Mouse (Mus musculus) heart, postnatal 0 days (tissue): ENCODE data around the gene Tril. TPM values are rescaled to one million over a fixed set of nuclear protein-coding genes. Genes with fewer than 3 reads are reported as not detected.

ENCODE experiments used
- ATAC-seq: fragments of 200-750 bp; cut with Nextera tagmentation; 2 replicates; pipeline ENCODE4 v1.8.0; 2017; ENCODE audit warnings: low read depth, moderate number of reproducible peaks, moderate library complexity; ENCODE audit not compliant: insufficient read depth
- DNase-seq: peaks from one replicate; pipeline ENCODE4 v3.0.0-alpha.2; 2016; ENCODE audit warnings: low spot score
- H3K27ac ChIP-seq: fragments of 300-500 bp; sonication (generic); 2 replicates; pipeline ENCODE4 v1.5.1; 2014; ENCODE audit warnings: low read depth, mild to moderate bottlenecking
- H3K27me3 ChIP-seq: fragments of 300-500 bp; sonication (generic); 2 replicates; pipeline ENCODE4 v1.6.1; 2014; ENCODE audit warnings: low read length, mixed read lengths; ENCODE audit not compliant: control insufficient read depth, insufficient read depth
- H3K36me3 ChIP-seq: fragments of 300-500 bp; sonication (generic); replicated peaks from 2 replicates; pipeline ENCODE4 v1.6.1; 2014; ENCODE audit warnings: low read length, mixed read lengths; ENCODE audit not compliant: control insufficient read depth, insufficient read depth
- H3K4me1 ChIP-seq: fragments of 300-500 bp; sonication (generic); 2 replicates; pipeline ENCODE4 v1.6.1; 2014; ENCODE audit warnings: antibody characterized with exemption; ENCODE audit not compliant: control insufficient read depth, insufficient read depth
- H3K4me2 ChIP-seq: fragments of 300-500 bp; sonication (generic); 2 replicates; pipeline ENCODE4 v1.6.1; 2014; ENCODE audit warnings: low read depth, mild to moderate bottlenecking, low read length, moderate library complexity
- H3K4me3 ChIP-seq: fragments of 300-500 bp; sonication (generic); 2 replicates; pipeline ENCODE4 v1.5.1; 2014; ENCODE audit warnings: low read depth, low read length
- H3K9ac ChIP-seq: fragments of 300-500 bp; sonication (generic); replicated peaks from 2 replicates; pipeline ENCODE4 v1.6.1; 2014; ENCODE audit warnings: low read depth, low read length, mixed read lengths
- H3K9me3 ChIP-seq: fragments of 300-500 bp; sonication (generic); replicated peaks from 2 replicates; pipeline ENCODE4 v1.6.1; 2016; ENCODE audit warnings: low read length; ENCODE audit not compliant: control insufficient read depth
- CTCF ChIP-seq: IDR thresholded peaks from 2 replicates; pipeline ENCODE4 v1.5.1; 2016; ENCODE audit warnings: antibody characterized with exemption, control low read depth, low read depth
- EP300 ChIP-seq: IDR thresholded peaks from 2 replicates; pipeline ENCODE4 v1.6.1; 2016; ENCODE audit warnings: antibody characterized with exemption, low read depth
- WGBS: fragments of 180-500 bp; shearing (Covaris S2); extraction: QIAGEN DNeasy Blood & Tissue Kit; methylation state at CpG from one replicate; pipeline ENCODE4 v1.1.7; 2014; 5-methylcytosine and 5-hydroxymethylcytosine counted together
- polyA plus RNA-seq: library from polyadenylated mRNA; unstranded; fragments of >200 nt; fragmentation: Nextera tagmentation; extraction: Ambion mirVana; gene quantifications from 2 replicates; pipeline ENCODE4 v1.2.1, GENCODE M21; 2015
- total RNA-seq: library from RNA; depleted of rRNA; stranded (reverse); fragments of >200 nt; gene quantifications from 2 replicates; pipeline ENCODE4 v1.2.3, GENCODE M21; 2014; ENCODE audit warnings: low replicate concordance; rRNA removed

The Tril gene
- total RNA-seq (6.4 and 8.4 TPM in 2 replicates), polyA plus RNA-seq (3.5 and 3.9 TPM in 2 replicates)

DNA sequence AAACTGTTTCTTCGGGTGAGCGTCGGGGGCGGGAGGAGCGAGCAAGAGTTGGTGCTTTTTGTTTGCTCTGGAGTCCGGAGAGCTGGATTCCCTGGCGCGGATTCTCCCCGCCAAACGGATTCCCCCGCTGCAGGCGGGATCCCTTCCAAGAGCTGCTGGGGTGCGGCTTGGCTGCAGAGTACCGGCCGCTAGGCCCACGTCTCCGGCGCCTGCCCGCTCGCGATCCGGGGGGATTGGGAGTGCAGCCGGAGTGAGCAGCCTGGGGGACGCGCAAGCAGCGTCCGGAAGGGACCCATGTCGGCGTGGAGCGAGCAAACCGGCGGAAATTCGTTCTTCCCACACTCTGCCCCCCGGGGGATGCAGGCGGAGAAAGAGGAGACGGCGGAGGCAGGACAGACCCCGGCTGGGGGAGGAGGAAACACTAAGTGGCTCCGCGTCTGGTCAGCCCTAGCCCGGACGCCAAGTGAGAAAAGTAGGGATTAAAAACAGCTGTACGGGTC, at the start of gene Tril:
Tril (minus strand) TSS at position 345 of the 500 bp plus-strand sequence.
- Histone ChIP-seq H3K27ac (peak within 1 kb of the TSS; percentile 75), H3K36me3 (no peaks in the 10 kb centered on the region), H3K4me3 (peak within 1 kb of the TSS; percentile 62), H3K4me1 (peaks cover 20% of the 10 kb centered on the region; the same call in 1 of the 2 replicates), H3K4me2 (peak within 1 kb of the TSS; percentile 91), H3K9me3 (no peaks in the 10 kb centered on the region), H3K9ac (peak within 1 kb of the TSS; percentile 41), H3K27me3 (peaks cover 56% of the 10 kb centered on the region)
- peak; percentile 45 for DNase-seq
- ATAC-seq, result peak; percentile 63
- under 1% methylated on average over 43 of the region's 43 CpGs for WGBS
- TF ChIP-seq CTCF (no peak), EP300 (no peak)

GRCm38 (mm10) chr6:53863011-53863410, 42.4 kb upstream of the Tril start:
- H3K27ac ChIP-seq, result no peak overlapping the region
- H3K36me3 ChIP-seq, result no peaks in the 10 kb centered on the region
- H3K27me3 ChIP-seq, result no peaks in the 10 kb centered on the region
- ATAC-seq, result no peak
- H3K4me3 ChIP-seq, result no peak overlapping the region
- 42% methylated on average over 2 of the region's 2 CpGs for WGBS
- H3K4me2 ChIP-seq, result no peak overlapping the region
- no peak for DNase-seq
- H3K9me3 ChIP-seq, result no peaks in the 10 kb centered on the region
- TF ChIP-seq CTCF (no peak), EP300 (no peak)
- peaks cover 8% of the 10 kb centered on the region; the same call in 1 of the 2 replicates for H3K4me1 ChIP-seq
- no peak overlapping the region for H3K9ac ChIP-seq

DNA sequence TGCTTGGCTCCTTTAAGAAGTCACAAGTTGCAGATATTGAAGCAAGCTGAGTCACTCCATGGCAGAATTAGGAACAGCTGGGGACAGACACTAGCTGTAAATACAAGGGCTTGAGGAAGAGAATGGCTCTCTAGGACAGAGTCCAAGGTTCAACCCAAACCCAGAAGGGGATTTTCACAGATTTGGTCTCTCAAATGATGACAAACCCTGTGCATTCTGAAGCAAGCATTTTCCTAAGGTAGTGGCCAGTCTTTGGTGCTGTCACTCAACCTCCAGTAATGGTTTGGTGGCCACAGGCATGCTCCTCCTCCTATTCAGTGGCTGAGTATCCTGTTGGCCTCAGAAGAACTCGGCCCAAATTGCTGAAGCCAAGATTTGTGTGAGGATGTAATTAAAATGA, 38.5 kb upstream of the Tril start:
- Histone ChIP-seq H3K4me3 (no peak overlapping the region), H3K4me1 (peaks cover 8% of the 10 kb centered on the region; the same call in 1 of the 2 replicates), H3K4me2 (no peak overlapping the region), H3K36me3 (no peaks in the 10 kb centered on the region), H3K27me3 (no peaks in the 10 kb centered on the region), H3K9ac (no peak overlapping the region), H3K27ac (no peak overlapping the region), H3K9me3 (no peaks in the 10 kb centered on the region)
- 50% methylated on average over 1 of the region's 1 CpGs for WGBS
- ATAC-seq (no peak), DNase-seq (no peak)
- TF ChIP-seq EP300, result no peak
- TF ChIP-seq CTCF, result no peak

- Histone ChIP-seq H3K27ac (no peak overlapping the region), H3K4me1 (no peaks in the 10 kb centered on the region), H3K9me3 (no peaks in the 10 kb centered on the region), H3K4me3 (no peak overlapping the region), H3K36me3 (no peaks in the 10 kb centered on the region), H3K4me2 (no peak overlapping the region), H3K9ac (no peak overlapping the region), H3K27me3 (no peaks in the 10 kb centered on the region)
- TF ChIP-seq CTCF, result no peak
- TF ChIP-seq EP300, result no peak
- 59% methylated on average over 7 of the region's 7 CpGs for WGBS
- ATAC-seq (no peak), DNase-seq (no peak)
Measured at GRCm38 (mm10) chr6:53857822-53858221, 37.2 kb upstream of the Tril start.

DNA sequence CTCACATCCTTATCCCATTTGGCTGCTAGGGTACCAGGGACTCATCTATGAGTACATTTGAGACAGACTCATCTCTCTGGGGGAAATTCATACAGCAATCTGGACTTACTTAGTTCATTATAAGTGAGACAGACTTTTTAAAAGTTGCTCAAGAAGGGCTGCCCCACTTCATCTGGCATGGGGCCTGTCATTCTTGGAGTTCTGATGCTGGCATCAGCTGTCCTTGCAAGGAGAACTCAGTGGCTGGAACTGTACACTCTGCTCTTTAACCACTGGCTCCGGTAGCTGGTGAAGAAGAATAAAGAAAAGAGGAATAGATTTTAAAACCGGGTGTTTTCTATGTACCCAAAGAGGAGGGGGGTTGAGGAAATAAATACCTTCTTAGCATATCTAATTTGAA, 36.1 kb upstream of the Tril start:
- no peak overlapping the region for H3K4me3 ChIP-seq
- no peaks in the 10 kb centered on the region for H3K9me3 ChIP-seq
- no peak for TF ChIP-seq CTCF
- no peak for TF ChIP-seq EP300
- no peak overlapping the region for H3K27ac ChIP-seq
- no peak for ATAC-seq
- H3K27me3 ChIP-seq, result no peaks in the 10 kb centered on the region
- 79% methylated on average over 2 of the region's 2 CpGs for WGBS
- DNase-seq, result no peak
- H3K4me1 ChIP-seq, result no peaks in the 10 kb centered on the region
- H3K9ac ChIP-seq, result no peak overlapping the region
- no peaks in the 10 kb centered on the region for H3K36me3 ChIP-seq
- no peak overlapping the region for H3K4me2 ChIP-seq
